Mouse (Mus musculus) hindbrain, embryonic 14.5 days (tissue): ENCODE data around the gene Ndc1. TPM values are rescaled to one million over a fixed set of nuclear protein-coding genes. Genes with fewer than 3 reads are reported as not detected.
A peak's percentile ranks its signal among the peaks of the same experiment; 100 is the strongest.
"Not testable (repeated sequence)": the region's sequence is repeated elsewhere in the genome, so short reads cannot be mapped to it uniquely, and the experiment has no call there.

Experiments used
- ATAC-seq: fragments of 200-750 bp; cut with Nextera tagmentation; 2 replicates; pipeline ENCODE4 v1.8.0; 2017; ENCODE audit warnings: moderate number of reproducible peaks, mild to moderate bottlenecking, moderate TSS enrichment, moderate library complexity; ENCODE audit not compliant: low FRiP score
- DNase-seq: peaks from one replicate; pipeline ENCODE4 v3.0.0-alpha.2; 2015; ENCODE audit warnings: low spot score
- H3K27ac ChIP-seq: fragments of 300-500 bp; sonication (generic); 2 replicates; pipeline ENCODE4 v1.5.1; 2014; ENCODE audit warnings: mild to moderate bottlenecking, moderate library complexity
- H3K27me3 ChIP-seq: fragments of 300-500 bp; sonication (generic); 2 replicates; pipeline ENCODE4 v1.6.1; 2014; ENCODE audit warnings: mild to moderate bottlenecking, low read length, mixed read lengths; ENCODE audit not compliant: control insufficient read depth, insufficient read depth
- H3K36me3 ChIP-seq: fragments of 300-500 bp; sonication (generic); replicated peaks from 2 replicates; pipeline ENCODE4 v1.6.1; 2014; ENCODE audit not compliant: control insufficient read depth, insufficient read depth
- H3K4me1 ChIP-seq: fragments of 300-500 bp; sonication (generic); replicated peaks from 2 replicates; pipeline ENCODE4 v1.6.1; 2014; ENCODE audit warnings: antibody characterized with exemption, low read length, mixed read lengths; ENCODE audit not compliant: control insufficient read depth, insufficient read depth
- H3K4me2 ChIP-seq: fragments of 300-500 bp; sonication (generic); replicated peaks from 2 replicates; pipeline ENCODE4 v1.6.1; 2014; ENCODE audit warnings: mild to moderate bottlenecking, moderate library complexity
- H3K4me3 ChIP-seq: fragments of 300-500 bp; sonication (generic); replicated peaks from 2 replicates; pipeline ENCODE4 v1.5.1; 2014; ENCODE audit warnings: mild to moderate bottlenecking, low read length
- H3K9ac ChIP-seq: fragments of 300-500 bp; sonication (generic); 2 replicates; pipeline ENCODE4 v1.6.1; 2014
- H3K9me3 ChIP-seq: fragments of 300-500 bp; sonication (generic); 2 replicates; pipeline ENCODE4 v1.6.1; 2016; ENCODE audit warnings: low read length; ENCODE audit not compliant: control insufficient read depth
- WGBS: fragments of 180-500 bp; shearing (Covaris S2); extraction: QIAGEN DNeasy Blood & Tissue Kit; methylation state at CpG from one replicate; pipeline ENCODE4 v1.1.7; 2014; 5-methylcytosine and 5-hydroxymethylcytosine counted together
- polyA plus RNA-seq: library from polyadenylated mRNA; unstranded; fragments of >200 nt; fragmentation: Nextera tagmentation; extraction: Ambion mirVana; gene quantifications from 2 replicates; pipeline ENCODE4 v1.2.1, GENCODE M21; 2014

The Ndc1 gene
- polyA plus RNA-seq, 1 experiment from 2014 or later: 22.3 TPM

DNA sequence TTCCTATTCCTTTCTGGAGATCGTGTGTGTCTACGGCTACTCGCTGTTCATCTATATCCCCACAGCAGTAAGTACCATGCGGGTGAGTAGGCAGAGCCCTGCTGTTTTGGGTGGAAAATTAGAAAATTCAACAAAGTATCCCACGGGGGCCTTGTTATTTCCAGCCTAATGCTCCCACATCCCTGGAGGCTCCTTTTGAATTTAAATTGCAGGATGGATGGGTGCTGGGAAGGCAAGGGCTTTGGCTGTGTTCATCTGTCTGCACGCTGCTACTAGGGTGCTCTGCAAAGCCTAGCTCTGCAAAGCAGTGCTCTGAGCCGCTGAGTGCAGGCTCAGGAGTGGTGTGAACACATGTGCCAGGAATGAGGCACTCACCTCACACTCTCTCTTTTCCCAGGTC is 23.0 kb upstream of the Ndc1 start:
- Histone ChIP-seq H3K4me1 (no peaks in the 10 kb centered on the region; the same call in 1 of the 2 replicates), H3K36me3 (peaks cover 27% of the 10 kb centered on the region), H3K4me2 (no peak overlapping the region), H3K9ac (no peak overlapping the region), H3K27me3 (no peaks in the 10 kb centered on the region), H3K4me3 (no peak overlapping the region), H3K27ac (no peak overlapping the region), H3K9me3 (no peaks in the 10 kb centered on the region)
- no peak for DNase-seq
- 69% methylated on average over 7 of the region's 7 CpGs for WGBS
- no peak for ATAC-seq

DNA sequence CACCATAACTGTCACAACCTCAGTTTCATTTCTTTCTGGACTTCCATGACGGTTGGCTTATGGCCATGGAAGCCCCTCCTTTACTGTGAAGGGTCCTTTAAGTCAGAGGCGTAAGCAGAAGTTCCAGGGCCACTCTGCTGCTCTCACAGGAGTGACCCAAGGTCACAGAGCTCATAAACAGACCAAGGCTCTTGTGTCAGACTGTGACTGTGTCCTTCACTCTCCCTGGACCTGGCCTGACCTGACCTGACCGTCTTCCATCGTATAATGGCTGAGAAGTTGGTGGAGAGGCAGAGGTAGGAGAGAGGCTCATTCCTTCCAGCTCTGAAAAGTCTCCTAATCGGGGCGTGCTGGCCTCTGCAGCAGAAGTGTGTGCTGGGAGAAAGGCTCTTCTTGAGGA is 20.4 kb upstream of the Ndc1 start:
- ATAC-seq (no peak), DNase-seq (no peak)
- no peaks in the 10 kb centered on the region for H3K27me3 ChIP-seq
- no peaks in the 10 kb centered on the region for H3K4me1 ChIP-seq
- no peak overlapping the region for H3K27ac ChIP-seq
- no peak overlapping the region for H3K9ac ChIP-seq
- H3K36me3 ChIP-seq: peaks cover 42% of the 10 kb centered on the region
- H3K9me3 ChIP-seq: no peaks in the 10 kb centered on the region
- H3K4me3 ChIP-seq: no peak overlapping the region
- 84% methylated on average over 6 of the region's 6 CpGs for WGBS
- H3K4me2 ChIP-seq: no peak overlapping the region

DNA sequence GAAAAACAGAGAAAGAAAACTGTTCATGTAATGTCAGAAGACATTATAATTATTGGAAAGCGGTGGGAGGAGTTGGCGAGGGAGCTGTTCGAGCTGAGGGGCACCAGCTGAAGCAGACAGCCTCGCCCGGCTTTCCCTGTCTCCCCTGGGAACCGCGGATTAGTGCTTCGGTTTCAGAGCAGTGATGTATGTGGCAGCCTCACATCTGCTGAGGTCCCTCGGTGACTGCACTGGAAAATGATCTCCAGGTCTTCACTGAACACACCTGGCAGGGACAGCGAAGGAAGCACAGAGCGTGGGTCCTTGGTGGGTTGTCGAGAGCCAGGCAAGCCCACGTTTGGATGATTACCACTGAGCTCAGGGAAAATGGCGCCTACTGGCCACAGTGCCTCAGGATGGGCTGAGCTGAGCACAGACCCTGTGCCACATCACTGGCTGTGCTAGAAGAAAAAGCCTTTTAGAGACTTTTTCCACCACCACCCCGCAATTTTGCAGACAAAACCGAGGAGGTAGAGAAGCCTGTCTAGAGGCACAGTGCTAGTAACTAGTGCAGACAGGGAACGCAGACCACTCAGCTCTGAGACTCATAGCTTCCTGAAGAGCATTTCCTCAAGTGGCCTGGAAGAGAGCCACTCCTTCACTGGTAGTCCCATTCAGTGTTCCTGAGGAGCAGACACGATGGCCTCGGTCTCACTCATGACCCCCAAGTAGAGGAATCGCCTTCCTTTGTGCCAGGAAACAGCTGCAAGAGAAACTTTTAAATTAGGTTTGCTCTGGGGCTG is 18.9 kb upstream of the Ndc1 start:
- ATAC-seq: peak; percentile 46; the same call in 1 of the 2 replicates
- peak overlapping the region; percentile 10; the same call in 1 of the 2 replicates for H3K27ac ChIP-seq
- WGBS: 56% methylated on average over 20 of the region's 20 CpGs

DNA sequence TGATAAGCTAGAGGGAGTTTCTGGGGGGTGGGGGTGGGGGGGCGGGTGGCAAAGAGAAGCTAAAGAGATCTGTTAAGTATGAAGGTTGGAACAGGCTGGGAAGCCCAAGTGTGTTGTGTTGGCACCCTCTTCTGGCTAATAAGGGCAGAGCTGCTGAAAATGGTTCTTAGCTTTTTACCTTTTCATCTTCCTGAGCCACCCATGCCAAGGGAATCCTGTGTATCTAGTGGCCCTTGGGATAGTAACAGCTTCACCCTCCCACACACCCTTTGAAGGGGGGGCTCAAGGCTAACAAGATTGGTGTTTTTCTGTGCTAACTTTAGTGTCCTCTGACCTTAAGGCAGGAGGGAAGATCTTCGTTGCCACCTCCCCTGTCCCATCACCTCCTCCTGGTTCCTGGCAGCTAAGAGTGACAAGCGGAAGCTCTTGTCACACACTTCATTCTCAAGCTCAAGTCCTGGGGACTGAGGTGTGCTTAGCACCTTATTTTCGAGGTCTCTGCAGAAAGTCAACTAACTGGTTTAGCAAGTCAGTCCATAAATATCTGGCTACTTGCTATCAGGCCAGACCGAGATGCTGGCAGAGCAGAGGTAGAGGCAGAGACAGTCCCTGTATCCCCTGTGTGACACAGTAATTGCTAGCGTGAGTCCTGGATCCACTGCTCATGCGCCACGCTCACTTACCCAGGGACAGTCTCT is 18.1 kb upstream of the Ndc1 start:
- DNase-seq (peak; percentile 67), ATAC-seq (no peak)
- peaks cover 38% of the 10 kb centered on the region for H3K36me3 ChIP-seq
- H3K4me3 ChIP-seq: no peak overlapping the region
- no peaks in the 10 kb centered on the region for H3K4me1 ChIP-seq
- no peak overlapping the region for H3K27ac ChIP-seq
- WGBS: 79% methylated on average over 8 of the region's 8 CpGs
- no peak overlapping the region for H3K9ac ChIP-seq
- no peaks in the 10 kb centered on the region for H3K27me3 ChIP-seq
- no peaks in the 10 kb centered on the region for H3K9me3 ChIP-seq
- H3K4me2 ChIP-seq: no peak overlapping the region

More for the DNA sequence above, 18.9 kb upstream of the Ndc1 start:
- Histone ChIP-seq H3K27me3 (no peaks in the 10 kb centered on the region), H3K4me3 (no peak overlapping the region), H3K9ac (no peak overlapping the region), H3K4me2 (no peak overlapping the region), H3K36me3 (peaks cover 38% of the 10 kb centered on the region), H3K4me1 (no peaks in the 10 kb centered on the region), H3K9me3 (no peaks in the 10 kb centered on the region)
- no peak for DNase-seq

DNA sequence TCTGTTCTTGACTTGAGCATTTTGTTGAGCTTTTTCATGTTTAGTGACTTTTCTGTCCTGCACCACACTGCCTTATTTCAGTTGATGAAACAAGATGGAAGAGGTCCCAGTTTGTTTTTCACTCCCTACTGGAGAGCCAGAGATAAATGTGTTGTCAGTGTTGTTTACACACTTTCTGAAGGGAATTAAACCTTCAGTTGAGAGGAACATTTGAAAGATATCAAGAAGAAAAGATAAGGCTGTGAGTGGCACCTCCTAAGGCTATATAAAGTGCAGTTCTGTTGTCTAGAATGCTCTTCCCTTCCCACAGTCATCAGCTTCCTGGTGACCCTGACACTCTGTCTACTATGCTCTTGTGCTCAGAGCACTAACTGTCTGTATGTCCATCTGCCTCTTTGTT is 16.2 kb upstream of the Ndc1 start:
- ATAC-seq: no peak
- H3K36me3 ChIP-seq: peaks cover 26% of the 10 kb centered on the region
- H3K9ac ChIP-seq: no peak overlapping the region

DNA sequence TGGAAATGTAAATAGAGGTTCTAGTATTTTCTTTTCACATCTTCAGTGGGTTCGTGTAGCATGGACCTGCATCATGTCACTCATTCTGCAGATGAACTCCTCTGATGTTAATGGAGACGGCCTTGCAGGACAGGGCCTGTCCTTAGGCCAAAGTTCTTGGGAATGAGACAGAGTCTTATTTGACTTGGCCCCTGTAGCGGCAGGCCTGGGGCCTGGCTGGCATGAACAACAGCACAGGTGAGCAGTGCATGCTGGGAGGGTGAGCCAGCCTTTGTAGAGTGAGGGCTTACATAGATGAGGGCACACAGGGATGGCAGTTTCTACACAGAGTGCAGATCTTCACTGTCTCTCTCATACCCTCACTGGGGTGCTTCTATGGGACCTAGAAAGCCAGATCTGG is 14.0 kb upstream of the Ndc1 start:
- H3K9ac ChIP-seq: no peak overlapping the region

More for the DNA sequence above, 16.2 kb upstream of the Ndc1 start:
- Histone ChIP-seq H3K9me3 (no peaks in the 10 kb centered on the region), H3K27me3 (no peaks in the 10 kb centered on the region), H3K4me3 (no peak overlapping the region), H3K4me1 (no peaks in the 10 kb centered on the region), H3K4me2 (no peak overlapping the region), H3K27ac (no peak overlapping the region)
- no peak for DNase-seq

DNA sequence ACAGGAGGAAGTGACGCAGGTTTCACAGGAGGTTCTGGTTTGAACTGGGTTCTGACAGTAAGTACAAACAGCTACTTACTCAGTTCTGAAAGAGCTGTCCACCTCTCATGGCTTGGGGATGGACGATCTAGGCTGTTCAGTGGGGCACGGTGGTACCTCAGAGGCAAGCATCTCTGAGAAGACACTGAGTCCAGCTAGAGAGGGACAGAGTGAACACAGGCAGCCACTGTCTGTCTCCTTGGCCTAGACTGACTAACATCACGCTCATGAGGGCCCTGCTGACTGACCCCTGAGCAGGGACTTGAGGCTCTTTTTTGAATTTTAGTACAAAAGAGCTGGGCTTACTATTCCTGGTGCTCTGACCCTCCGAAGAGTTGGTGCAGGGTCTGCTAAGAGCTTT is 13.5 kb upstream of the Ndc1 start:
- Histone ChIP-seq H3K4me3 (no peak overlapping the region), H3K9ac (no peak overlapping the region), H3K27me3 (no peaks in the 10 kb centered on the region), H3K36me3 (peaks cover 21% of the 10 kb centered on the region), H3K4me1 (no peaks in the 10 kb centered on the region), H3K27ac (no peak overlapping the region; the same call in 1 of the 2 replicates), H3K4me2 (no peak overlapping the region), H3K9me3 (no peaks in the 10 kb centered on the region)
- DNase-seq (no peak), ATAC-seq (no peak)
- 82% methylated on average over 5 of the region's 5 CpGs for WGBS

More for the DNA sequence above, 14.0 kb upstream of the Ndc1 start:
- no peak overlapping the region for H3K27ac ChIP-seq
- 93% methylated on average over 3 of the region's 3 CpGs for WGBS
- H3K36me3 ChIP-seq: peaks cover 21% of the 10 kb centered on the region
- no peak for DNase-seq
- H3K27me3 ChIP-seq: no peaks in the 10 kb centered on the region
- H3K4me1 ChIP-seq: no peaks in the 10 kb centered on the region
- no peak overlapping the region for H3K4me3 ChIP-seq
- no peak for ATAC-seq
- H3K9me3 ChIP-seq: no peaks in the 10 kb centered on the region
- H3K4me2 ChIP-seq: no peak overlapping the region

DNA sequence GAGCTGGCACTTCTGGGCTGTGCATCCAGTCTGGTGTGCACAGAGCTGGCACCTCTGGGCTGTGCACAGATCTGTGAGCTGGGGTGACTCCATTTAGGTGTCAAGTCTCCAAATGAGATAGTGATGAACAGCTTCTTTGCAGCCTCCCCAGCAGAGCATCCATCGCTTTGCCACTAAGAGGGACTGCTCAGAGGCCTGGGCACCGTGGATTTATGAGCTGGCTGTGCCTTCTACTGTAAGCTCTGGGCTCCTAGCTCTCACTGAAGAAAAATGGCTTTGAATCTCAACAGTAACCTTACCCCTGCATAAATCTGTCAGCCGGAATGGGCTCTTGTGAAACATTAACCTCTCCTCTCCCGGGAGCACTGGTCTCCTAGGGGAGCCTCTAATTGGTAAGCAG is 13.0 kb upstream of the Ndc1 start:
- ATAC-seq (peak; percentile 34; the same call in 1 of the 2 replicates), DNase-seq (no peak)
- Histone ChIP-seq H3K36me3 (peaks cover 24% of the 10 kb centered on the region), H3K27me3 (no peaks in the 10 kb centered on the region), H3K27ac (no peak overlapping the region; the same call in 1 of the 2 replicates), H3K4me2 (no peak overlapping the region), H3K4me1 (no peaks in the 10 kb centered on the region), H3K9ac (no peak overlapping the region), H3K4me3 (no peak overlapping the region), H3K9me3 (no peaks in the 10 kb centered on the region)
- 41% methylated on average over 4 of the region's 4 CpGs for WGBS

DNA sequence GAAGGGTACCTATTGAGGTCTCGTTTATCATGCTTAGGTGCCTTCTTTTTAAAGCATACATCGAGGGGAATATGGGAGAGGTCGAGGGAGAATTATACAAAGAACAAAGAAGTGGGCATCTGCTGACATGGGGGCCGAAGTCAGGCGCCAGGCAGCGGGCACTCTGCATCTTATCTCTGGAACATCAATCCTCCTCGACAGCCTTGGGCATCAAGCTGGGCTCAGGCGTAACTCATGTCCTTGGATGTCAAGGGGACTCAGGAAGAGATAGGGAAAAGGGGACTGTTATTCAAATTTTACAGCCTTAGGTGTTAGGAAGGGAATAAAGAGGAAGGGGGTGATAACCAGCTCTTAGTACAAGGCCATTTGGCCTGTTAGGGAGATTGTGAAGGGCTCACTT is 10.4 kb upstream of the Ndc1 start:
- not testable (repeated sequence) for H3K9me3 ChIP-seq, H3K4me1 ChIP-seq, DNase-seq, ATAC-seq, H3K27me3 ChIP-seq, H3K4me3 ChIP-seq, H3K4me2 ChIP-seq, H3K9ac ChIP-seq, H3K27ac ChIP-seq, H3K36me3 ChIP-seq
- 74% methylated on average over 8 of the region's 8 CpGs for WGBS
